Mouse (Mus musculus) embryonic fibroblast, embryonic 13.5 days (primary cell): ENCODE results near the gene Zfp991.
"Not testable (repeated sequence)": the region's sequence is repeated elsewhere in the genome, so short reads cannot be mapped to it uniquely, and the experiment has no call there.

Source experiments
- CTCF ChIP-seq: IDR thresholded peaks from 2 replicates; pipeline ENCODE4 v1.5.1; 2011; ENCODE audit warnings: mild to moderate bottlenecking, control low read depth, low read length, moderate library complexity, borderline replicate concordance; ENCODE audit not compliant: insufficient read depth
- POLR2A ChIP-seq: IDR thresholded peaks from 2 replicates; pipeline ENCODE4 v1.6.1; 2011; ENCODE audit warnings: low read depth, mild to moderate bottlenecking, control low read depth, low read length, moderate library complexity

GRCm38 (mm10) chr4:147170547-147170946 lies 38.7 kb downstream of the Zfp991 start:
- TF ChIP-seq POLR2A, CTCF: not testable (repeated sequence)
